Mouse (Mus musculus) splenic B cell, adult 2 months (primary cell): ENCODE results near the gene Cyp2c50.
"Not testable (repeated sequence)": the region's sequence is repeated elsewhere in the genome, so short reads cannot be mapped to it uniquely, and the experiment has no call there.

ENCODE experiments used
- DNase-seq: peaks from one replicate; pipeline ENCODE4 v3.0.0-alpha.2; 2011; ENCODE audit warnings: low read depth, low spot score
- H3K27me3 ChIP-seq: 2 replicates; pipeline ENCODE4 v1.6.1; 2012; ENCODE audit warnings: mild to moderate bottlenecking, low read length, moderate library complexity, mixed read lengths; ENCODE audit not compliant: control insufficient read depth, poor library complexity, insufficient read depth, severe bottlenecking
- H3K36me3 ChIP-seq: 2 replicates; pipeline ENCODE4 v1.6.1; 2012; ENCODE audit warnings: mild to moderate bottlenecking, low read length, moderate library complexity, mixed read lengths; ENCODE audit not compliant: control insufficient read depth, poor library complexity, insufficient read depth, severe bottlenecking

The Cyp2c50 gene

DNA sequence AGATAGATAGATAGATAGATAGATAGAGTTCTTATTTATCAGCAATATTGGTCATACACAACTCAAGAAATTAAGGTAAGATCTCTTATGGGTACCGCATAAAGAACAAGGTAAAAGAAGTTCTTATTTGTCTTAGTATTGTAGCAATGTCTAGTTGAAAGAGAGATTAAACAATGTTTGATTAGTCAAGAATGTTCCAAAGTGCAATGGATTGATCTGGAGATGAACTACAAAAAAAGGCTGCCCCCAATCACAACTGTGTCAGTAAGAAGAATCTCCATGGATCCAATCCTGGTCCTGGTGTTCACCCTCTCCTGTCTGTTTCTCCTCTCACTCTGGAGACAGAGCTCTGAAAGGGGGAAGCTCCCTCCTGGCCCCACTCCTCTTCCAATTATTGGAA, at the start of gene Cyp2c50:
Gene Cyp2c50, plus strand, starts transcription at position 268 of the 400 bp plus-strand sequence.
- not testable (repeated sequence) for H3K27me3 ChIP-seq, H3K36me3 ChIP-seq, DNase-seq

DNA sequence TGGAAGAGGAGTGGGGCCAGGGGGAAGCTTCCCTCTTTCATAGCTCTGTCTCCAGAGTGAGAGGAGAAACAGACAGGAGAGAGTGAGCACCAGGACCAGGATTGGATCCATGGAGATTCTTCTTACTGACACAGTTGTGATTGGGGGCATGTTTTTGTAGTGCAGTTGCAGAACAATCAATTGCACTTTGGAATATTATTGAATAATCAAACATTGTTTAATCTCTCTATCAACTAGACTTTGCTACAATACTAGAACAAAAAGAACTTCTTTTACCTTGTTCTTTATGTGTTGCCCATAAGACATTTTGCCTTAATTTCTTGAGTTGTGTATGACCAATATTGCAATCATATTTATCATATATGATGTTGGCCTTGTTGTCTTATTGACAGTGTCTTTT, 15.8 kb upstream of the Cyp2c50 start, which contains the start of gene Cyp2c54:
Gene Cyp2c54, minus strand, starts transcription at position 127 of the 400 bp plus-strand sequence.
- Histone ChIP-seq H3K36me3 (no peaks in the 10 kb centered on the region), H3K27me3 (no peaks in the 10 kb centered on the region)
- no peak for DNase-seq

DNA sequence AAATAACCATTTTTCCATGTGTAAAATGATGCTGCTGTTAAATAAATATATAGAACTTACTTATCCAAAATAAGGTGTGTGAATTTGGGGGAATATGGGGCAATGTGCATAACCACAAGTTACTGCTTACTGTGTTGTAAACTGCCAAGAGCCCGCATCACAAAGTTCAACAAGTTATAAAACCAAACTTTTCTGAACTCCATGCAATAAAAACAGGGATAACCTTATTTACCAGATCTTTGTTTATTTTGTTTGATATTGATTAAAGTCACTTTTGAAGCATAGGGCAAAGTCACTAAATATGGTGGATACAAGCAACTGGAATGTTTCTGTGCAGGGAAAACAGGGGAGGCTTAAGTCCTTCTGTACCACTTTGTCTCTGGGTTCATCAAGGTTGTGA, 1.1 kb upstream of the Cyp2c50 start:
- Histone ChIP-seq H3K27me3 (no peaks in the 10 kb centered on the region), H3K36me3 (no peaks in the 10 kb centered on the region)
- no peak for DNase-seq

DNA sequence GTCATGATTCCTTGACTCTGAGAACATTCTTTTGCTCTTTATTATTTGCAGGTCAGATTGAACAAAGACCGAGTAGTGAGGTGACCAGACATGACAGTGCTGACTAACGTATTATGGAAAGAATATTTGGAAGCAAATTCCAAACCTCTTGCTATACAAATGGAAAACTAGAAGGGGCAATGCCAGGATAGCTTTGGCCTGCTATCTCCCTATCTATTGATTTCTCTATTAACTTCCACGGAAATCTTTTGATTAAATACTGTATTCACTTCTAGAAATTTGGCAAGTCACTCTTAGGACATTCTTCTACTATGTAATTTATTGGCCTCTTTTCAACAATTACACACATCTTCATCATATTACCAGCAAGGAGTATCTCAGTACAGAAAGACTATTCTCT, 1.6 kb downstream of the Cyp2c50 start:
- H3K36me3 ChIP-seq: no peaks in the 10 kb centered on the region
- DNase-seq: no peak
- no peaks in the 10 kb centered on the region for H3K27me3 ChIP-seq

DNA sequence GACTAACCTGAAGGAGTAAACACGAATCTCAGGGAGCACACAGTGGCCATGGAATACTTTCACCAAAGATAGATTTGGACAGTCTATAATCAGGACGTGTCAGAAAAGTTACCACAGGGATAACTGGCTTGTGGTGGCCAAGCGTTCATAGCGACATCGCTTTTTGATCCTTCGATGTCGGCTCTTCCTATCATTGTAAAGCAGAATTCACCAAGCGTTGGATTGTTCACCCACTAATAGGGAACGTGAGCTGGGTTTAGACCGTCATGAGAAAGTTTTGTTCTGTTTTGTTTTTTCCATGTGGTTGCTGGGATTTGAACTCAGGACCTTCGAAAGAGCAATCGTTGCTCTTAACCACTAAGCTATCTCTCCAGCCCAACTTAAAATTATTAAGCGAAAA, 30.1 kb downstream of the Cyp2c50 start:
- not testable (repeated sequence) for H3K27me3 ChIP-seq, H3K36me3 ChIP-seq, DNase-seq

DNA sequence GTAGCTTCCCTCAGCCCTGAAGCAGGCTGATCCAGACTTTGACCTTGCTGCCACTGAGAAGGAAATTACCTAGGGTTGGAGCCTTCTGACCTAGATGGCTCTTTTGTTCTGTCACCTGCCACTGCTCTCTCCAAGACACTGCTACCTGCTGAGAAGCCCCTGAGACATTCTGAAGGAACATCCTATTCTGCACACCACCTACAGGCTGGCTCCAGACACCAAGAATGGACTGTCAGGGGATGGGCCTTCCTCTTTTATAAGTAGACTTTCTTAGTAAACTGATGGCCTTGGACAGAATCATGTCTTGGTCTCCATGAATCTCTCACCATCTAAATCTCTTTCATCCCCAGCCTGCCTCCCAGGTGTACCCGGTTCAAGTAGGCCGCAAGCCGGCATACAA, 35.7 kb downstream of the Cyp2c50 start:
- H3K36me3 ChIP-seq, H3K27me3 ChIP-seq, DNase-seq: not testable (repeated sequence)

DNA sequence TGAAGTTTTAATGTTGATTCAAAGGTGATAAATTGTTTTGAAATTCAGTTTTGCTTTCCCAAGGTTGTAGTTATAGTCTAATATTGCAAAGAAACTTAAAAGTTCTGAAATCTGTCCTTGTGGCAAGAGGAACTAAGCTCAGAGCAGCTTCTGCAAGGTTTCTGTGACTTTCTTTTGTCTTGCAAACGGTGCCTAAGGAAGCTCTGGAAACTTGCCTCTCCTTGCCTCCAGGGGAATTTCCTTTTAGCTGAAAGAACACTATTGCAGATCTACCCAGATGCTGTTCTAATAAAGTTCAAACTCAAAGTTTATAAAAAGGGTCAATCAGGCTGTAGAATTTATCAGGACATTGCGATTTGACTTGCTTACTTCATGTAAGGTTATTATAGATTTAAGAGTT, 37.5 kb downstream of the Cyp2c50 start:
- not testable (repeated sequence) for DNase-seq, H3K27me3 ChIP-seq, H3K36me3 ChIP-seq
